Mouse (Mus musculus) thymus, adult 2 months (tissue): ENCODE measurements around the gene Tpst2.

Experiments used
- CTCF ChIP-seq: fragments of 200-500 bp; IDR thresholded peaks from 2 replicates; pipeline ENCODE4 v1.5.1; 2012; ENCODE audit warnings: mild to moderate bottlenecking, control low read depth, low read length, moderate library complexity, borderline replicate concordance; ENCODE audit not compliant: control insufficient read depth, poor library complexity, insufficient read depth; ENCODE audit errors: extremely low read depth
- POLR2A ChIP-seq: fragments of 200-500 bp; IDR thresholded peaks from 2 replicates; pipeline ENCODE4 v1.6.1; 2012; ENCODE audit warnings: mild to moderate bottlenecking, low read length, control low read depth, moderate library complexity; ENCODE audit not compliant: control insufficient read depth, poor library complexity, insufficient read depth; ENCODE audit errors: extremely low read depth

GRCm38 (mm10) chr5:112286984-112287641 is 10.6 kb downstream of the Tpst2 start:
- TF ChIP-seq CTCF (no peak), POLR2A (no peak)
